7 mouse cellular contexts compared by ENCODE assay signal in the genomic region with DNA sequence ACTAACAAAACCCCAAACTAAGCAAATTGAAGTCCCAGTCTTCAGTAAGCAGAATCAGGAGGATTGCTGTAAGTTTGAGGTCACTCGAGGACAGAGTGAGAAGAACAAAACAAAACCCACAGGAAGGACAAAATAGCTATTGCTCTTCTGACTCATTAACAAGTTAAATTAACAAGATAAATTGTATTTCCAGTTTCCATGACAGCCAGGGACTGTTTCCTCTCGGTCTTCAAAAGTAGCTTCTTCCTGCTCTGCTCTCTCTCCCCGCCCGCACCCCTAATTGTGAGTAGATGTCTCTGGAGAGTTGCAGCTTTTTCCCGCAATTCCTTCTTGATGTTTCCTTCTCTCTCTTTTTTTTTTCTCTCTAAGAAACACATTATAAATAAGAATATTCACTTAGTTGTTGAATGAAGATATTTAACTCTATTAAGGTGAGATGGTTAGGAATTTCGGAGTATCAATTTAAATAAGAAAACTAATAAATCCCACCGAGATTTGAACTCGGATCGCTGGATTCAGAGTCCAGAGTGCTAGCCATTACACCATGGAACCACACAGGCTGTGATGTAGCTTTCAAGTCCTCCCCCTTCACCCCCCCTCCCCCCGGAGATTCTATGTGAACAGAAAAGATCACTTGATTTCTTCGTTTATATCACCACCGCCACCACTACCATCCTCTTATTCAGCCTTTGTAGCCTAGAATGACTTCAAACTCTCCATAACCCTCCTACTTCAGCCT. TPM values are rescaled to one million over a fixed set of nuclear protein-coding genes. Genes with fewer than 3 reads are reported as not detected.
A peak's percentile ranks its signal among the peaks of the same experiment; 100 is the strongest.
DNase-seq lines count a peak whose midpoint lies in the region; ATAC-seq and TF ChIP-seq lines count a peak whose summit lies in the region.

No protein-coding gene starts in this region.

- no peaks in the 10 kb centered on the region for H3K4me1 ChIP-seq in embryonic fibroblast, embryonic 13.5 days (ENCODE audit: control insufficient read depth, insufficient read depth, low read length)
- peaks cover 14% of the 10 kb centered on the region; the same call in 1 of the 2 replicates for H3K4me1 ChIP-seq in limb, embryonic 15.5 days

- peak overlapping the region; percentile 44 for H3K4me2 ChIP-seq in limb, embryonic 15.5 days

- H3K9ac ChIP-seq in limb, embryonic 15.5 days = no peak overlapping the region

- H3K4me3 ChIP-seq in embryonic fibroblast, embryonic 13.5 days (ENCODE audit: insufficient read depth, low read length) = peak overlapping the region; percentile 72
- H3K4me3 ChIP-seq in limb, embryonic 15.5 days = peak overlapping the region; percentile 33

- no peak overlapping the region for H3K27ac ChIP-seq in embryonic fibroblast, embryonic 13.5 days (ENCODE audit: insufficient read depth, low read length)
- H3K27ac ChIP-seq in limb, embryonic 15.5 days = no peak overlapping the region

- TF ChIP-seq POLR2A in embryonic fibroblast, embryonic 13.5 days (IDR thresholded peaks at IDR 0.05; ENCODE audit: low read depth, low read length) = no peak

- H3K9me3 ChIP-seq in limb, embryonic 15.5 days = no peaks in the 10 kb centered on the region

- 3% methylated on average over 12 of the region's 12 CpGs for WGBS in limb, embryonic 15.5 days

- no peak for TF ChIP-seq CTCF in embryonic fibroblast, embryonic 13.5 days (IDR thresholded peaks at IDR 0.05; ENCODE audit: borderline replicate concordance, insufficient read depth, low read length)

- DNase-seq in A20 (ENCODE audit: low read depth, low spot score) = peak; percentile 79
- peak; percentile 57 for DNase-seq in CD4-positive, CD25-positive, alpha-beta regulatory T cell, adult 2 months (ENCODE audit: low read depth, low spot score)
- DNase-seq in retina, embryonic 14.5 days (ENCODE audit: low spot score) = peak; percentile 65
- no peak for DNase-seq in urinary bladder, adult 2 months (ENCODE audit: low spot score)
- DNase-seq in kidney, postnatal 36 days = no peak

- ATAC-seq in limb, embryonic 15.5 days (ENCODE audit: insufficient number of reproducible peaks, low FRiP score, low TSS enrichment, low read depth) = no peak

- peaks cover 76% of the 10 kb centered on the region for H3K27me3 ChIP-seq in limb, embryonic 15.5 days

- no peaks in the 10 kb centered on the region for H3K36me3 ChIP-seq in limb, embryonic 15.5 days

RNA-seq across cellular contexts. Expression of gene Prss16, which starts 13.3 kb away (rescaled TPM):
- 0.37 and 0.98 TPM in 2 replicates for polyA plus RNA-seq in embryonic fibroblast, embryonic 13.5 days (2011; ENCODE audit: insufficient read length, low read depth, missing spikeins)
- 1.2 and 1.3 TPM in 2 replicates for polyA plus RNA-seq in limb, embryonic 15.5 days (2015; fragmentation: Nextera tagmentation; extraction: Ambion mirVana)
- 0.52 and 0.73 TPM in 2 replicates for polyA plus RNA-seq in urinary bladder, adult 2 months (2012; rRNA removed)

RNA-seq across cellular contexts. Expression of gene Pom121l2, which starts 15.3 kb away (rescaled TPM):
- 0.23 and 0.32 TPM in 2 replicates for polyA plus RNA-seq in embryonic fibroblast, embryonic 13.5 days (2011; ENCODE audit: insufficient read length, low read depth, missing spikeins)
- 0.15 and 0.20 TPM in 2 replicates for polyA plus RNA-seq in limb, embryonic 15.5 days (2015; fragmentation: Nextera tagmentation; extraction: Ambion mirVana)
- polyA plus RNA-seq in urinary bladder, adult 2 months (2012; rRNA removed) = not detected in 2 replicates

RNA-seq across cellular contexts. Expression of gene Hist1h2ah, which starts 39.1 kb away (rescaled TPM):
- polyA plus RNA-seq in embryonic fibroblast, embryonic 13.5 days (2011; ENCODE audit: insufficient read length, low read depth, missing spikeins) = 1.3 TPM in 1 of 2 replicates, not detected in the other
- 4.7 and 7.2 TPM in 2 replicates for polyA plus RNA-seq in limb, embryonic 15.5 days (2015; fragmentation: Nextera tagmentation; extraction: Ambion mirVana)
- 0.46 TPM in 1 of 2 replicates, not detected in the other for polyA plus RNA-seq in urinary bladder, adult 2 months (2012; rRNA removed)

RNA-seq across cellular contexts. Expression of gene Hist1h2bk, which starts 39.4 kb away (rescaled TPM):
- 16.3 and 22.3 TPM in 2 replicates for polyA plus RNA-seq in embryonic fibroblast, embryonic 13.5 days (2011; ENCODE audit: insufficient read length, low read depth, missing spikeins)
- polyA plus RNA-seq in limb, embryonic 15.5 days (2015; fragmentation: Nextera tagmentation; extraction: Ambion mirVana) = 4.2 and 6.2 TPM in 2 replicates
- polyA plus RNA-seq in urinary bladder, adult 2 months (2012; rRNA removed) = 0.18 and 0.74 TPM in 2 replicates

RNA-seq across cellular contexts. Expression of gene Hist1h4i, which starts 44.9 kb away (rescaled TPM):
- 5.6 and 9.1 TPM in 2 replicates for polyA plus RNA-seq in embryonic fibroblast, embryonic 13.5 days (2011; ENCODE audit: insufficient read length, low read depth, missing spikeins)
- polyA plus RNA-seq in limb, embryonic 15.5 days (2015; fragmentation: Nextera tagmentation; extraction: Ambion mirVana) = 15.8 and 18.4 TPM in 2 replicates
- polyA plus RNA-seq in urinary bladder, adult 2 months (2012; rRNA removed) = 3.2 and 4.3 TPM in 2 replicates

Comparison
In these comparisons a context has a peak if more than half of its experiments do, and no peak if none do; other contexts are left out.
1. DNase-seq: peak in A20 (single experiment), CD4-positive, CD25-positive, alpha-beta regulatory T cell, adult 2 months (single experiment) and retina, embryonic 14.5 days (single experiment); none in urinary bladder, adult 2 months (single experiment) and kidney, postnatal 36 days (0 of 2).